Mouse (Mus musculus): ENCODE data around the gene Asb16. TPM values are rescaled to one million over a fixed set of nuclear protein-coding genes. Genes with fewer than 3 reads are reported as not detected.
A peak's percentile ranks its signal among the peaks of the same experiment; 100 is the strongest.
"Not testable (repeated sequence)": the region's sequence is repeated elsewhere in the genome, so short reads cannot be mapped to it uniquely, and the experiment has no call there.

The Asb16 gene
- polyA plus RNA-seq, 1 experiment from 2014 or later, result not detected

DNA sequence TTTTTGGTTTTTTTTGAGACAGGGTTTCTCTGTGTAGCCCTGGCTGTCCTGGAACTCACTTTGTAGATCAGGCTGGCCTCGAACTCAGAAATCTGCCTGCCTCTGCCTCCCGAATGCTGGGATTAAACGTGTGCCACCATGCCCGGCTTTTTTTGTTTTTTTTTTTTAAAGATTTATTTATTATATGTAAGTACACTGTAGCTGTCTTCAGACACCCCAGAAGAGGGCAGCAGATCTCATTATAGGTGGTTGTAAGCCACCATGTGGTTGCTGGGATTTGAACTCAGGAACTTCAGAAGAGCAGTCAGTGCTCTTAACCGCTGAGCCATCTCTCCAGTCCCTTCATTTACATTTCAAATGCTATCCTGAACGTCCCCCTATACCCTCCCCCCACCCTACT is 11.7 kb downstream of the Asb16 start:
- H3K4me1 ChIP-seq (ENCODE audit: insufficient read depth, low read length), result peaks cover 16% of the 10 kb centered on the region
- not testable (repeated sequence) for H3K4me3 ChIP-seq (ENCODE audit: low read length); H3K9me3 ChIP-seq (ENCODE audit: low read length); H3K36me3 ChIP-seq (ENCODE audit: insufficient read depth, low read length); H3K27me3 ChIP-seq (ENCODE audit: insufficient read depth, low read length); H3K9ac ChIP-seq (replicated peaks; ENCODE audit: low read length); H3K27ac ChIP-seq (ENCODE audit: low read length); ATAC-seq (ENCODE audit: low FRiP score, low TSS enrichment); H3K4me2 ChIP-seq (replicated peaks; ENCODE audit: low read depth, low read length)
- 75% methylated on average over 6 of the region's 6 CpGs for WGBS

DNA sequence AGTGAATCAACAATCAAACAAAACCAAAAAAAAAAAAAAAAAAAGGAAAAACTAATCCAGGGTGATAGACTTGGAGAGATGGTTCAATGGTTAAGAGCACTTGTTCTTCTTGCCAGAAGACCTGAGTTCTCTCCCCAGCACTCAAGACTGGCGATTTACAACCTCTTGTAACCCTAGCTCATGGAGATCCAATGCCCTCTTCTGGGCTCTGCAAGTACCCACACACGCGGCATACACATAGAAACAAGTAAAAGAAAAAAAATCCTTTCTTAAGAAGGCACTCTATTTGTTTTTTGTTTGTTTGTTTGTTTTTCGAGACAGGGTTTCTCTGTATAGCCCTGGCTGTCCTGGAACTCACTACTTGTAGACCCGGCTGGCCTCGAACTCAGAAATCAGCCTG is 15.4 kb downstream of the Asb16 start:
- Histone ChIP-seq H3K4me2 (replicated peaks; ENCODE audit: low read depth, low read length) (peak overlapping the region; percentile 74), H3K27ac (ENCODE audit: low read length) (peak overlapping the region; percentile 86), H3K4me3 (ENCODE audit: low read length) (peak overlapping the region; percentile 78), H3K9me3 (ENCODE audit: low read length) (no peaks in the 10 kb centered on the region), H3K4me1 (ENCODE audit: insufficient read depth, low read length) (peaks cover 18% of the 10 kb centered on the region), H3K27me3 (ENCODE audit: insufficient read depth, low read length) (no peaks in the 10 kb centered on the region), H3K9ac (replicated peaks; ENCODE audit: low read length) (no peak overlapping the region; the same call in 1 of the 2 replicates), H3K36me3 (ENCODE audit: insufficient read depth, low read length) (peaks cover 18% of the 10 kb centered on the region)
- ATAC-seq (ENCODE audit: low FRiP score, low TSS enrichment), result no peak
- WGBS, result 85% methylated on average over 6 of the region's 6 CpGs

DNA sequence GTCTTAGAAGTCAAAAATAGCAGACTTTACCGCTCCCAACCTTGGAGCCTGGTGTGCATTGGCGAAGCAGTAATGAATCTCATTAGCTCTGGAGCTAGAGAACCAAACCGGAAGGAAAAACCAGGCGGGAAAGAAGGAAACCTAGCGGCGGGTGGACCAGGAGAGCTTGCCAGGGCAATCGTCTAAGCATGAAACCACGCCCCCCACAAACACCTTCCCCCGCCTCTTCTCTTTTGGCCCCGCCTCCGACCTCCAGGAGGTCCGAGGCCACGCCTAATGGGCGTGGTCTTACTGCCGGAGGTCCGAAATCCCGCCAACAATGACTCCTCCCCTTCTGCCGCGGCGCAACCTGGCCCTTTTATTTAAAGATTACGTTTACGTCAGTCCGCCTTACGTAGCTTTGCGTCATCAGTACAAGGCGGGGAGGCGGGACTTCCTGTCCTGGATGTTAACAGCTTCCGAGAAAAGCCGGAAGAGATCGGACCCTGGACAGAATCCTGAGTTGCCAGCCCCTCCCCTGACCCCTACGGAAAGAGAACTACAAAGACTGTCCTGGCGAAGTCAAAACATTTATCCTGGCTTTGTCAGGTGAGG is 16.1 kb downstream of the Asb16 start, which contains the start of gene Tmub2:
Gene Tmub2 (plus strand): TSS at position 431 of the 594 bp plus-strand sequence.
- H3K36me3 ChIP-seq (ENCODE audit: insufficient read depth, low read length), result peaks cover 21% of the 10 kb centered on the region
- no peaks in the 10 kb centered on the region for H3K27me3 ChIP-seq (ENCODE audit: insufficient read depth, low read length)
- under 1% methylated on average over 32 of the region's 32 CpGs for WGBS
- peak within 1 kb of the TSS; percentile 92 for H3K27ac ChIP-seq (ENCODE audit: low read length)
- H3K4me1 ChIP-seq (ENCODE audit: insufficient read depth, low read length), result peaks cover 20% of the 10 kb centered on the region
- peak; percentile 90 for ATAC-seq (ENCODE audit: low FRiP score, low TSS enrichment)
- H3K9me3 ChIP-seq (ENCODE audit: low read length), result no peaks in the 10 kb centered on the region
- H3K4me2 ChIP-seq (replicated peaks; ENCODE audit: low read depth, low read length), result peak within 1 kb of the TSS; percentile 74
- peak within 1 kb of the TSS; percentile 78 for H3K4me3 ChIP-seq (ENCODE audit: low read length)
- H3K9ac ChIP-seq (replicated peaks; ENCODE audit: low read length), result peak within 1 kb of the TSS; percentile 88

DNA sequence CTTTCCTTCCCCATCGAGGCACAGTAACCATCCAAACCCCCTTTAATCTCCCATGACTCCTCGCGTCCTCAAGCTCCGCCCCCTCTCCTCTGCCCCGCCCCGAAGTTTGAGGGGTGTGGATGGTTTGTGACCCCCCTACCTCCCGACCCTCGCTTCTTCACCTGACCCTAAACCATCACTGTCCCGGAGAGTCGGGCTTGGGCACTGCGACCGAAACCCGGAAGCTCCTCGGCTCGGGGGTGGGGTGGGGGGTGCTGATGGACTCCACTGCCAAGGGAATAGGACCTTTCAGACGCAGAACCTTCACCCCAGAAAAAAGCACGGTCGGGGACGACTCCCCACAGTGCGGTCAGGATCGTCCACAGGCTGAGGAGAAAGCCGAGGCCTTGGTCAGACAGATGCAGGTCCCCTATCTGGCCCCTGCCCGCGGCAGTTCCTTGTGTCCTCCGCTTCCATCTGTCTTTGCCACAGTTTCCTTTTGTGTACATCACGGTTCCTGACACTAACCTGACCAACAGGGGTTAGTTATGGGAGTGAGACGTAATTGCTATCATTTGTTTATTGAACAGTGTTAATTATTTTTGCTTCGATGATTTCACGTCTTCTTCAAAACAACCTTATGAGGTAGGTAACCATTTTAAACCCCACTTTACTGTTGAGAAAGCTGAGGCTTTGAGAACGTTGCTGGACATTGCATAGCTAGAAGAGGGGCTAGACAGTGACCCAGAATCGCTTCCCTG is 16.7 kb downstream of the Asb16 start:
- Histone ChIP-seq H3K9ac (replicated peaks; ENCODE audit: low read length) (peak overlapping the region; percentile 88), H3K27me3 (ENCODE audit: insufficient read depth, low read length) (no peaks in the 10 kb centered on the region), H3K36me3 (ENCODE audit: insufficient read depth, low read length) (peaks cover 21% of the 10 kb centered on the region), H3K27ac (ENCODE audit: low read length) (peak overlapping the region; percentile 92), H3K4me1 (ENCODE audit: insufficient read depth, low read length) (peaks cover 20% of the 10 kb centered on the region), H3K4me2 (replicated peaks; ENCODE audit: low read depth, low read length) (peak overlapping the region; percentile 74), H3K4me3 (ENCODE audit: low read length) (peak overlapping the region; percentile 78), H3K9me3 (ENCODE audit: low read length) (no peaks in the 10 kb centered on the region)
- ATAC-seq (ENCODE audit: low FRiP score, low TSS enrichment), result peak; percentile 72
- 4% methylated on average over 31 of the region's 31 CpGs for WGBS

DNA sequence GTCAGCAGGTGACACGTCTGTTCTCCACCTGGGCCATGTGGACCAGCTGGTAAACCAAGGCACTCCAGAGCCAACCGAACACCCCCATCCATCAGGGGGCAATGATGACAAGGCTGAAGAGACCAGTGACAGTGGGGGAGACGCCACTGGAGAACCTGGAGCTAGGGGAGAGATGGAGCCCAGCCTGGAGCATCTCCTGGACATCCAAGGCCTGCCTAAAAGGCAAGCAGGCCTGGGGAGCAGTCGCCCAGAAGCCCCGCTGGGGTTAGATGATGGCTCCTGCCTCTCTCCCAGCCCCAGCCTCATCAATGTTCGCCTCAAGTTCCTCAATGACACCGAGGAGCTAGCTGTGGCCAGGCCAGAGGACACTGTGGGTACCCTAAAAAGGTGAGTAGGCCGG is 18.9 kb downstream of the Asb16 start:
- ATAC-seq (ENCODE audit: low FRiP score, low TSS enrichment), result no peak
- H3K4me1 ChIP-seq (ENCODE audit: insufficient read depth, low read length), result peaks cover 20% of the 10 kb centered on the region
- H3K9me3 ChIP-seq (ENCODE audit: low read length), result no peaks in the 10 kb centered on the region
- 84% methylated on average over 8 of the region's 8 CpGs for WGBS
- H3K27me3 ChIP-seq (ENCODE audit: insufficient read depth, low read length), result no peaks in the 10 kb centered on the region
- H3K27ac ChIP-seq (ENCODE audit: low read length), result no peak overlapping the region
- H3K4me2 ChIP-seq (replicated peaks; ENCODE audit: low read depth, low read length), result no peak overlapping the region
- peaks cover 43% of the 10 kb centered on the region for H3K36me3 ChIP-seq (ENCODE audit: insufficient read depth, low read length)
- H3K9ac ChIP-seq (replicated peaks; ENCODE audit: low read length), result no peak overlapping the region
- H3K4me3 ChIP-seq (ENCODE audit: low read length), result no peak overlapping the region

DNA sequence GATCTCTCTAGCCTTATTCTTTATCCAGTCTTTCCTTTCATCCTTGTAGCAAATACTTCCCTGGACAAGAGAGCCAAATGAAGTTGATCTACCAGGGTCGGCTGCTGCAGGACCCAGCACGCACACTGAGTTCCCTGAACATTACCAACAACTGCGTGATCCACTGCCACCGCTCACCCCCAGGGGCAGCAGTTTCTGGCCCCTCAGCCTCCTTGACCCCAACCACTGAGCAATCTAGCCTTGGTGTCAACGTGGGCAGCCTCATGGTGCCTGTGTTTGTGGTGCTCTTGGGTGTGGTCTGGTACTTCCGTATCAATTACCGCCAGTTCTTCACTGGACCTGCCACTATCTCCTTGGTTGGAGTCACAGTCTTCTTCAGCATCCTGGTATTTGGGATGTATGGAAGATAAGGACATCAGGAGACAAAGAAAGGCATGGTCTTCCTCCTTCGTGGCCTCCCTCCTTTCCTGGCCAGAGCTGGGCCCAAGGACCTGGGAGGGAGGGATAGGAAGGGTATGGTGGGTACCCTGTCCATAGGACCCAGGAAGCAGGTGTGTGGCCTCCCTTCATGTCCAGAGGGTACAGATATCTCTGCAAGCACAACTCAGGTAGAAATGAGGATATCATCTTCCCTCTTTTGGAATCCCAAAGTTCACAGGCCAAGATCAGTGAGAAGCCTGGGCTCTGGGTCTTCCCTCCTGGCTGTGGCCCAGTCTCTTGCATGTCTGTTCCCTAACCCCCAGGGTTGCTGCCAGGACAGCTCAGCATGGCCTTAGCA is 19.7 kb downstream of the Asb16 start:
- Histone ChIP-seq H3K4me3 (ENCODE audit: low read length) (no peak overlapping the region), H3K36me3 (ENCODE audit: insufficient read depth, low read length) (peaks cover 50% of the 10 kb centered on the region), H3K9me3 (ENCODE audit: low read length) (no peaks in the 10 kb centered on the region), H3K27ac (ENCODE audit: low read length) (no peak overlapping the region), H3K4me1 (ENCODE audit: insufficient read depth, low read length) (peaks cover 20% of the 10 kb centered on the region), H3K27me3 (ENCODE audit: insufficient read depth, low read length) (no peaks in the 10 kb centered on the region), H3K4me2 (replicated peaks; ENCODE audit: low read depth, low read length) (no peak overlapping the region), H3K9ac (replicated peaks; ENCODE audit: low read length) (no peak overlapping the region)
- no peak for ATAC-seq (ENCODE audit: low FRiP score, low TSS enrichment)
- WGBS, result 81% methylated on average over 8 of the region's 8 CpGs

DNA sequence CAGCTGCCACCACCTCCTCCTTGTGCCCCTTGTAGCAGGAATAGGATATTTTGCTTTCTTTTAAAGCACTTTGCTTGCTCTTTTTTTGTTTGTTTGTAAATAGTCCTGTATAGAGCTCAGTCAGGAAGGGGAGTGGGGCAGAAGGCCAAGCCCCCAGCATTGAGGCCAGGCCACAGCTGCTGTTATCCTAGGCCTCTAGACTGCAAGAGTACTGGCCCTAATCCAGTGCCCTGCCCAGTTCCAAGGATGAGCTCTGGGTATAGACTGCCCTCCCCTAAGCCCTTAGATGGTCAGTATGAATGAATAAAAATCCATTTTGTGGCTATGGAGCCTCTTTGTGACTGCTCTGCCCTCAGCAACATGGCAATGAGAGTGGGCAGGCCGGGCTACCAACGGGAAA is 20.4 kb downstream of the Asb16 start:
- no peak overlapping the region for H3K4me2 ChIP-seq (replicated peaks; ENCODE audit: low read depth, low read length)
- no peaks in the 10 kb centered on the region for H3K9me3 ChIP-seq (ENCODE audit: low read length)
- 67% methylated on average over 2 of the region's 2 CpGs for WGBS
- no peak overlapping the region for H3K4me3 ChIP-seq (ENCODE audit: low read length)
- peaks cover 56% of the 10 kb centered on the region for H3K36me3 ChIP-seq (ENCODE audit: insufficient read depth, low read length)
- no peaks in the 10 kb centered on the region for H3K27me3 ChIP-seq (ENCODE audit: insufficient read depth, low read length)
- ATAC-seq (ENCODE audit: low FRiP score, low TSS enrichment), result no peak
- no peak overlapping the region for H3K27ac ChIP-seq (ENCODE audit: low read length)
- H3K4me1 ChIP-seq (ENCODE audit: insufficient read depth, low read length), result peaks cover 20% of the 10 kb centered on the region
- no peak overlapping the region for H3K9ac ChIP-seq (replicated peaks; ENCODE audit: low read length)

DNA sequence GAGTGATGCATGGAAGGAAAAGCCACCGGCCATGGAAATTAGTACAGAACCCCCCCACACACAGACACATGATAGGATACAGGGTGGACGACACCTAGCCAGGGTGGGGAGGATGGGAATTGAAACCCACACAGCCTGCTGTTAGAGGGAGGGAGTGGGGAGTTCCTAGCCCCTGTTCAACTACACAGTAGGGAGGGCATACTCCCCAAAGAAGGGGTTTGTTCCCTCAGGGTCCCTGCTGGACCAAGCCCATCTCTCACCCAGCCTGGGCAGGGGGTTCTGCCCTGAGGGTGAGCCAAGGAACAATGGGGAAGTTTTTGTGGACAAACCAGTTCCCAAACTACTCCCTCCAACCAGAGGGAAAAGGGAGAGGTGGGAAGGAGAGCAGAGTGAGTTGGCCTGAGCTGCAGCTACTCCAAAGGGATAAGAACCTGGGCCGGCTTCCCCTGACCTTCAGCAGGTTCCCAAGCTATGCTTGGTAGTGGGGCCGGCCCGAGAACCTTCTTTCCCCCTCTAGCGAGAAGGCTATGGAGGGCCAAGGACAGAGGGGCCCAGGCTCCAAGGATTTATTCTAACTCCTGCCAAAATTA is 21.1 kb downstream of the Asb16 start:
- 49% methylated on average over 6 of the region's 6 CpGs for WGBS
- Histone ChIP-seq H3K4me2 (replicated peaks; ENCODE audit: low read depth, low read length) (no peak overlapping the region), H3K27ac (ENCODE audit: low read length) (no peak overlapping the region), H3K9me3 (ENCODE audit: low read length) (no peaks in the 10 kb centered on the region), H3K4me1 (ENCODE audit: insufficient read depth, low read length) (peaks cover 20% of the 10 kb centered on the region), H3K27me3 (ENCODE audit: insufficient read depth, low read length) (no peaks in the 10 kb centered on the region), H3K9ac (replicated peaks; ENCODE audit: low read length) (no peak overlapping the region), H3K4me3 (ENCODE audit: low read length) (no peak overlapping the region), H3K36me3 (ENCODE audit: insufficient read depth, low read length) (peaks cover 59% of the 10 kb centered on the region)
- no peak for ATAC-seq (ENCODE audit: low FRiP score, low TSS enrichment)

DNA sequence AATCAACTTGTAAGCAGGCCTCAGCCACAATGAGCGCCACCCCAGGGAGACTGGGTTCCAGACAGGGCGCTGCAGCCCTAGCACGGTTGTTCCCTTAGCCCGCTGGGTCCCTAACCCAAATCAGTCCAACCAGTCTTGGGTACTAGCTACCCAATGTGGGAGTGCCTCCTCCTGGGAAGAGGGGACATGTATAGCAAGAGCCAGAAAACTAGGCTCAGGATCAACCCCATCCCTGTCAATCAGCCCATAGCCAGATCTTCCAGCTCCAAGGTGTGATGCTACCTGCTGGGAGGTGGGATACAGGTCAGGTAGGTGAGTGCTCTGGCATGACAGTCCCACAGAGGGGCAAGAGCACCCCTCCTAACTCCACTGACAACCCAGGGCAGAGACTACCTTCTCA is 21.6 kb downstream of the Asb16 start:
- no peak overlapping the region for H3K27ac ChIP-seq (ENCODE audit: low read length)
- ATAC-seq (ENCODE audit: low FRiP score, low TSS enrichment), result no peak
- no peaks in the 10 kb centered on the region for H3K27me3 ChIP-seq (ENCODE audit: insufficient read depth, low read length)
- no peaks in the 10 kb centered on the region for H3K9me3 ChIP-seq (ENCODE audit: low read length)
- no peak overlapping the region for H3K9ac ChIP-seq (replicated peaks; ENCODE audit: low read length)
- WGBS, result 83% methylated on average over 4 of the region's 4 CpGs
- no peak overlapping the region for H3K4me2 ChIP-seq (replicated peaks; ENCODE audit: low read depth, low read length)
- peaks cover 59% of the 10 kb centered on the region for H3K36me3 ChIP-seq (ENCODE audit: insufficient read depth, low read length)
- peaks cover 26% of the 10 kb centered on the region for H3K4me1 ChIP-seq (ENCODE audit: insufficient read depth, low read length)
- no peak overlapping the region for H3K4me3 ChIP-seq (ENCODE audit: low read length)
